Mouse (Mus musculus): Measurements from ENCODE around the gene Riox1. TPM values are rescaled to one million over a fixed set of nuclear protein-coding genes. Genes with fewer than 3 reads are reported as not detected.

Gene Riox1
- 6.9 and 9.9 TPM in 2 replicates for polyA plus RNA-seq (2015; fragmentation: Nextera tagmentation; extraction: Ambion mirVana)

DNA sequence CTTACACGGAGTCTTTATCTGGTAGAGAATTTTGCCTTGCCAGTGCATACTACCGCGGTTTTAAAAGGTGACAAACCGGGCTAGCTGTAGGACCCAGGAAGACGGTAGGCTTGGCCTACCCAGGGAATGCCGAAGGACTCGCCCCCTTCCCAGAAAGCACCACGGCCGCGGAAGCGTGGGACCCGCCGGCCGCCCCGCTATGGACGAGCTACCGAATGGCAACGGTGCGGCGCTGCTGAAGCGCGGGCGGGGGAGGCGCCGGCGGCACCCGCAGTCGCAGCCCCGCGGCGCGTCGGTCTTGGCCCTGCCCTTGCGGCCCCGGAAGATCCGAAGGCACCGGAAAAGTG lies at the start of gene Riox1:
Gene Riox1 (plus strand): TSS at position 116 of the 347 bp plus-strand sequence.
- Histone ChIP-seq H3K9me3 (ENCODE audit: control insufficient read depth, low read length) (no peaks in the 10 kb centered on the region), H3K4me2 (replicated peaks; ENCODE audit: low read depth) (peak within 1 kb of the TSS; percentile 98), H3K27ac (replicated peaks) (peak within 1 kb of the TSS; percentile 82), H3K9ac (ENCODE audit: low read length) (peak within 1 kb of the TSS; percentile 77), H3K27me3 (ENCODE audit: control insufficient read depth, insufficient read depth, low read length) (no peaks in the 10 kb centered on the region), H3K4me3 (ENCODE audit: low read depth, low read length) (peak within 1 kb of the TSS; percentile 79), H3K36me3 (ENCODE audit: control insufficient read depth, insufficient read depth, low read length) (no peaks in the 10 kb centered on the region), H3K4me1 (replicated peaks; ENCODE audit: control insufficient read depth, insufficient read depth) (peaks cover 2% of the 10 kb centered on the region)
- under 1% methylated on average over 37 of the region's 37 CpGs for WGBS
- DNase-seq (ENCODE audit: low spot score) (peak; percentile 90), ATAC-seq (ENCODE audit: low FRiP score, low TSS enrichment) (peak; percentile 92)
- TF ChIP-seq EP300 (optimal IDR thresholded peaks at IDR 0.05) (no peak), CTCF (IDR thresholded peaks at IDR 0.05; ENCODE audit: low read depth) (no peak)

DNA sequence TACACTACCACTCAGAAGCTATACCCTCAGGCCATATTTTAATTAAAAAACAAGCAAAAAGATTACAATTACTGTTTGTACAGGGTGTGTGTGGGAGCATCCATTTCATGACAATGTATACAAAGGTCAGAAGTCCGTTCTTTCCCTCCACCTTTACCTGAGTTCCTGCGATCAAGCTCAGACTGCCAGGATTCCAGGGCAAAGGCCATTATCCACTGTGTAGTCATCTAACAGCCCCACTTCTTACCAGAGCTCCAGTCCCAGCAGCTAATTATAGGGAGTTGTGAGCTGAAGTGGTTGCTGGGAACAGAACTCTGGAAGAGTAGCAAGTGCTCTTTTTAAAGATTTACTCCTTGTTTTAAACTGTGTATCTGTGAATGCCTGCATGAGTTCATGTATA lies 40.0 kb upstream of the Riox1 start:
- peak; percentile 54; the same call in 1 of the 2 replicates for ATAC-seq (ENCODE audit: low FRiP score, low TSS enrichment)
- Histone ChIP-seq H3K27me3 (ENCODE audit: control insufficient read depth, insufficient read depth, low read length) (no peaks in the 10 kb centered on the region), H3K9me3 (ENCODE audit: control insufficient read depth, low read length) (no peaks in the 10 kb centered on the region), H3K36me3 (ENCODE audit: control insufficient read depth, insufficient read depth, low read length) (no peaks in the 10 kb centered on the region), H3K4me1 (replicated peaks; ENCODE audit: control insufficient read depth, insufficient read depth) (no peaks in the 10 kb centered on the region), H3K9ac (ENCODE audit: low read length) (no peak overlapping the region), H3K27ac (replicated peaks) (no peak overlapping the region), H3K4me3 (ENCODE audit: low read depth, low read length) (no peak overlapping the region), H3K4me2 (replicated peaks; ENCODE audit: low read depth) (no peak overlapping the region)
- 68% methylated on average over 2 of the region's 2 CpGs for WGBS
- no peak for DNase-seq (ENCODE audit: low spot score)
- TF ChIP-seq CTCF (IDR thresholded peaks at IDR 0.05; ENCODE audit: low read depth) (no peak), EP300 (optimal IDR thresholded peaks at IDR 0.05) (no peak)

DNA sequence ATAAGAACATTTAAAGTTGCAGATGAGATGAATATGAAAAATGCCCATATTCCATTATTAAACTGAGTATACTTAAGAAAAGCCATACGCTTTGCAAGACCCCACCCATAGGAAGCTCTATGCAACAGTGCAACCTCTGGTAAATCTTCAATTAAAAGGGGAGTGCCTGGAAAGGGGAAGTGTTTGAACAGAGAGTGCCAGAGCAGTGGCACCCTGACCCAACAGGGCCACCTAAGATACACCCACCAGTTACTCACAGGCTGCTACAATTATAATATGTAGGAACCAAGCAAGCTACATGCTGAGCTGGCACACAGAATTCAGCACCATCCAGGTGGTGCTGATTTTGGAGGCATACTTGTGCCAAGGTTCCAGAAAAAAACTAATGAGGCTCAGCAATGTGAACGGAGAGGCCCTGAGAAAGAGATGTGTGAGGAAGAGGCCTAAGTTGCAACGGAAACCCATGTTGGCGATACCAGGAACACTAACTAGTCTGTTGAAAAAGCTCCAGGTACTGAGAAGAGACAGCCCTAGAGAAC lies 36.1 kb upstream of the Riox1 start:
- DNase-seq (ENCODE audit: low spot score), result no peak
- Histone ChIP-seq H3K4me2 (replicated peaks; ENCODE audit: low read depth) (no peak overlapping the region), H3K9me3 (ENCODE audit: control insufficient read depth, low read length) (no peaks in the 10 kb centered on the region), H3K27ac (replicated peaks) (no peak overlapping the region), H3K36me3 (ENCODE audit: control insufficient read depth, insufficient read depth, low read length) (no peaks in the 10 kb centered on the region), H3K9ac (ENCODE audit: low read length) (no peak overlapping the region), H3K4me3 (ENCODE audit: low read depth, low read length) (no peak overlapping the region), H3K27me3 (ENCODE audit: control insufficient read depth, insufficient read depth, low read length) (no peaks in the 10 kb centered on the region), H3K4me1 (replicated peaks; ENCODE audit: control insufficient read depth, insufficient read depth) (no peaks in the 10 kb centered on the region)
- TF ChIP-seq EP300 (optimal IDR thresholded peaks at IDR 0.05), result no peak
- TF ChIP-seq CTCF (IDR thresholded peaks at IDR 0.05; ENCODE audit: low read depth), result no peak
- 84% methylated on average over 4 of the region's 4 CpGs for WGBS
- peak; percentile 45; the same call in 1 of the 2 replicates for ATAC-seq (ENCODE audit: low FRiP score, low TSS enrichment)

DNA sequence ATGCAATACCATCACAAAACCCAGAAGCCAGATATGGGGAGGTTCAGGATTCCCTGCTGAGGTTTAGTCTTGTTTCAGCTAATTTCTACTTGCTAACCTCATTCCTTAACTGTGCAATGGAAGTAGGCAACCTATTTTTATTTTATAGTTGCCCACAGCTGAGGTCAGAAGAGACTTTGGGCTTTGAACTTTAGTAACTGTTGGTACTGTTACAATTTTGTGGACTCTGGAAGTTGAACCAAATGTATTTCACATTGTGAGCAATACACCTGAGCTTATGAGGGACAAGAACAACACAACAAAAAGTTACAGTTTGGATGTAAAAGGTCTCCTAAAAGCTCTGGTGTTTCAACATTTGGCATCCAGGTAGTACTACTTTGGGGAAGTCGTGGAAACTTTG lies 35.6 kb upstream of the Riox1 start:
- no peaks in the 10 kb centered on the region for H3K4me1 ChIP-seq (replicated peaks; ENCODE audit: control insufficient read depth, insufficient read depth)
- WGBS, result 76% methylated on average over 1 of the region's 1 CpGs
- no peaks in the 10 kb centered on the region for H3K36me3 ChIP-seq (ENCODE audit: control insufficient read depth, insufficient read depth, low read length)
- no peaks in the 10 kb centered on the region for H3K9me3 ChIP-seq (ENCODE audit: control insufficient read depth, low read length)
- no peak overlapping the region for H3K27ac ChIP-seq (replicated peaks)
- DNase-seq (ENCODE audit: low spot score) (no peak), ATAC-seq (ENCODE audit: low FRiP score, low TSS enrichment) (no peak)
- no peaks in the 10 kb centered on the region for H3K27me3 ChIP-seq (ENCODE audit: control insufficient read depth, insufficient read depth, low read length)
- H3K4me2 ChIP-seq (replicated peaks; ENCODE audit: low read depth), result no peak overlapping the region
- no peak overlapping the region for H3K9ac ChIP-seq (ENCODE audit: low read length)
- no peak overlapping the region for H3K4me3 ChIP-seq (ENCODE audit: low read depth, low read length)
- TF ChIP-seq CTCF (IDR thresholded peaks at IDR 0.05; ENCODE audit: low read depth), result no peak
- TF ChIP-seq EP300 (optimal IDR thresholded peaks at IDR 0.05), result no peak

DNA sequence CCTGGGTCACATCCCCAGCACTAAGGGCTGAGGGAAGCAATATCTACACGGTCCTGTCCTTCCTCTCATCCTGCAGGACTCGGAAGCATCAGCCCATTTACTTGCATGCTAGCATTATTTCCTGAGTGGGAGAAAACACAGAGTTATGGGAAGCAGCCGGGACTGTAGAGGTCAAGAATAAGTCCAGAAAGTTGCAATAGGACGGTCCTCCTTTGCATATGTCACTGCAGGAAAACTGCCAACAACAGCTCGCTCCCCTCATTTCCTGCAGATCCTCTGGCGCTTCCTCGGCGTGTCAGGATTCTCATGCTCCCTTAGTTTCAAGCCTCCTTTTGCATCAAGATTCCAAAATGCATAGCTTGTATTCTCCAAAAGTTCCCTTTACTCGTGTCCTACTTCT lies 33.5 kb upstream of the Riox1 start:
- no peaks in the 10 kb centered on the region for H3K27me3 ChIP-seq (ENCODE audit: control insufficient read depth, insufficient read depth, low read length)
- no peaks in the 10 kb centered on the region for H3K4me1 ChIP-seq (replicated peaks; ENCODE audit: control insufficient read depth, insufficient read depth)
- no peak for ATAC-seq (ENCODE audit: low FRiP score, low TSS enrichment)
- no peaks in the 10 kb centered on the region for H3K36me3 ChIP-seq (ENCODE audit: control insufficient read depth, insufficient read depth, low read length)
- DNase-seq (ENCODE audit: low spot score), result no peak
- no peak overlapping the region for H3K4me3 ChIP-seq (ENCODE audit: low read depth, low read length)
- H3K9me3 ChIP-seq (ENCODE audit: control insufficient read depth, low read length), result no peaks in the 10 kb centered on the region
- 61% methylated on average over 9 of the region's 9 CpGs for WGBS
- H3K27ac ChIP-seq (replicated peaks), result no peak overlapping the region
- H3K4me2 ChIP-seq (replicated peaks; ENCODE audit: low read depth), result no peak overlapping the region
- TF ChIP-seq EP300 (optimal IDR thresholded peaks at IDR 0.05), result no peak
- TF ChIP-seq CTCF (IDR thresholded peaks at IDR 0.05; ENCODE audit: low read depth), result no peak
- H3K9ac ChIP-seq (ENCODE audit: low read length), result no peak overlapping the region

DNA sequence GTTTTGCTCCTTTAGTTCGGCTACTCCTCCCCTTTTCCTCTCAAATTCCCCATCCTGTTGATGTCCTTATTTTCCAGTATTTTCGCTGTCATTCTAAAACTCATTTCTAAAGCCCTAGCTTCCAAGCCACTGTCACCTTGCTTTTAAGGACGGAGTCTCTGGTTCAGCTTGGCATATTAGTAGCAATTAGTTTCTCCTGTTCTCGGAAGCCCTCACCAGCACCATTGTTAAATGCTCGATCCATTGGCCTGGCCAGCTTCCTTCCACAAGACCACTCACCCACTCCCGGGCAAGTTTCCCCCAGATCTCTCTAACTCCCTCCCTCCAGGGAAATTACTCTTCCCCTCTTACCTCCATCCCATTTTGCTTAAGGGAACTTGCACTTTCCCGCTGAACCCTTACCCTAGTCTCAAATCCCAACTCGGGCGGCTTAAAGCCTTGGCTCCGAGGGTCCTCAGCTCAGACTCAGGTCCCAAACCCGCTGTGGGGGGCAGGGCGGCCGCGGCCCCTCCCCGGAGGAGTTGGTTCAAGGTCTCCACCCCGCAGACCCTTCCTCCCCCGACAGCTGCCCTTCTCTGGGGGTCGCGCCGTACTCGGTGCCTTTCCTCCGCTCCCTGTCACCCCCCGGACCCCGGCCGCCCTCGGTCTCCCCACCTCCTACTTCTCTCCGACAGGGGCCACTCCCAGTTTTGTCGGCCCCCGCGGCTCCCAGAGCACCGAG lies 29.5 kb upstream of the Riox1 start:
- Histone ChIP-seq H3K4me2 (replicated peaks; ENCODE audit: low read depth) (peak overlapping the region; percentile 78), H3K9me3 (ENCODE audit: control insufficient read depth, low read length) (no peaks in the 10 kb centered on the region), H3K4me3 (ENCODE audit: low read depth, low read length) (peak overlapping the region; percentile 98), H3K4me1 (replicated peaks; ENCODE audit: control insufficient read depth, insufficient read depth) (no peaks in the 10 kb centered on the region), H3K27ac (replicated peaks) (peak overlapping the region; percentile 91), H3K9ac (ENCODE audit: low read length) (peak overlapping the region; percentile 94), H3K27me3 (ENCODE audit: control insufficient read depth, insufficient read depth, low read length) (no peaks in the 10 kb centered on the region), H3K36me3 (ENCODE audit: control insufficient read depth, insufficient read depth, low read length) (no peaks in the 10 kb centered on the region)
- DNase-seq (ENCODE audit: low spot score), result no peak
- no peak; the same call in 1 of the 2 replicates for ATAC-seq (ENCODE audit: low FRiP score, low TSS enrichment)
- WGBS, result 3% methylated on average over 30 of the region's 31 CpGs
- TF ChIP-seq EP300 (optimal IDR thresholded peaks at IDR 0.05), result no peak
- TF ChIP-seq CTCF (IDR thresholded peaks at IDR 0.05; ENCODE audit: low read depth), result no peak
